Mouse (Mus musculus) intestine, postnatal 0 days (tissue): Measurements from ENCODE around the gene Psors1c2. TPM values are rescaled to one million over a fixed set of nuclear protein-coding genes. Genes with fewer than 3 reads are reported as not detected.

Source experiments
- ATAC-seq: fragments of 200-750 bp; cut with Nextera tagmentation; 2 replicates; pipeline ENCODE4 v1.8.0; 2017; ENCODE audit warnings: mild to moderate bottlenecking, moderate TSS enrichment, moderate library complexity
- H3K27ac ChIP-seq: fragments of 300-500 bp; sonication (generic); 2 replicates; pipeline ENCODE4 v1.5.1; 2014; ENCODE audit warnings: mild to moderate bottlenecking, low read depth, low read length, moderate library complexity
- H3K27me3 ChIP-seq: fragments of 300-500 bp; sonication (generic); replicated peaks from 2 replicates; pipeline ENCODE4 v1.6.1; 2014; ENCODE audit warnings: low read length, mixed read lengths; ENCODE audit not compliant: control insufficient read depth, insufficient read depth
- H3K36me3 ChIP-seq: fragments of 300-500 bp; sonication (generic); 2 replicates; pipeline ENCODE4 v1.6.1; 2014; ENCODE audit warnings: mild to moderate bottlenecking, moderate library complexity; ENCODE audit not compliant: control insufficient read depth, insufficient read depth
- H3K4me1 ChIP-seq: fragments of 300-500 bp; sonication (generic); replicated peaks from 2 replicates; pipeline ENCODE4 v1.6.1; 2014; ENCODE audit warnings: antibody characterized with exemption, low read length, mixed read lengths; ENCODE audit not compliant: control insufficient read depth, insufficient read depth
- H3K4me2 ChIP-seq: fragments of 300-500 bp; sonication (generic); replicated peaks from 2 replicates; pipeline ENCODE4 v1.6.1; 2014; ENCODE audit warnings: low read depth, mild to moderate bottlenecking, moderate library complexity
- H3K4me3 ChIP-seq: fragments of 300-500 bp; sonication (generic); 2 replicates; pipeline ENCODE4 v1.5.1; 2014; ENCODE audit warnings: low read depth, low read length
- H3K9ac ChIP-seq: fragments of 300-500 bp; sonication (generic); 2 replicates; pipeline ENCODE4 v1.6.1; 2014; ENCODE audit warnings: mild to moderate bottlenecking, low read depth, low read length
- H3K9me3 ChIP-seq: fragments of 300-500 bp; sonication (generic); 2 replicates; pipeline ENCODE4 v1.6.1; 2016; ENCODE audit warnings: mixed run types; ENCODE audit not compliant: control insufficient read depth
- CTCF ChIP-seq: sonication (generic); IDR thresholded peaks from 2 replicates; pipeline ENCODE4 v1.5.1; 2016; ENCODE audit warnings: low read depth, mild to moderate bottlenecking, control low read depth, antibody characterized with exemption, moderate library complexity
- WGBS: fragments of 180-500 bp; shearing (Covaris S2); extraction: QIAGEN DNeasy Blood & Tissue Kit; methylation state at CpG from one replicate; pipeline ENCODE4 v1.1.7; 2014; 5-methylcytosine and 5-hydroxymethylcytosine counted together
- polyA plus RNA-seq: library from polyadenylated mRNA; unstranded; fragments of >200 nt; fragmentation: Nextera tagmentation; extraction: Ambion mirVana; gene quantifications from 2 replicates; pipeline ENCODE4 v1.2.1, GENCODE M21; 2015

Psors1c2 gene
- polyA plus RNA-seq, 1 experiment from 2014 or later = not detected

- WGBS = 55% methylated on average over 8 of the region's 8 CpGs
- Histone ChIP-seq H3K9ac (no peak overlapping the region), H3K4me3 (no peak overlapping the region), H3K36me3 (no peaks in the 10 kb centered on the region), H3K27ac (no peak overlapping the region), H3K9me3 (no peaks in the 10 kb centered on the region), H3K4me1 (no peaks in the 10 kb centered on the region), H3K4me2 (no peak overlapping the region), H3K27me3 (no peaks in the 10 kb centered on the region)
- ATAC-seq = no peak
- TF ChIP-seq CTCF = no peak
Measured at GRCm38 (mm10) chr17:35558216-35558615, 25.2 kb downstream of the Psors1c2 start.

GRCm38 (mm10) chr17:35567150-35567549, 34.1 kb downstream of the Psors1c2 start, which contains the start of gene 2300002M23Rik:
Gene 2300002M23Rik, plus strand, starts transcription at chr17:35567450.
- ATAC-seq = no peak
- no peak within 1 kb of the TSS for H3K4me3 ChIP-seq
- 49% methylated on average over 3 of the region's 3 CpGs for WGBS

GRCm38 (mm10) chr17:35567767-35568166, 34.8 kb downstream of the Psors1c2 start:
- Histone ChIP-seq H3K4me1 (0 out of 2 replicates have a peak, but pooled peaks cover 3% of the 10 kb centered on the region), H3K4me2 (no peak overlapping the region), H3K27ac (no peak overlapping the region), H3K36me3 (no peaks in the 10 kb centered on the region), H3K9ac (no peak overlapping the region), H3K4me3 (no peak overlapping the region), H3K9me3 (no peaks in the 10 kb centered on the region), H3K27me3 (peaks cover 12% of the 10 kb centered on the region; the same call in 1 of the 2 replicates)
- no peak for ATAC-seq
- TF ChIP-seq CTCF = 0 out of 2 replicates have a peak, but pooled peaks have one; percentile 12
- 24% methylated on average over 9 of the region's 9 CpGs for WGBS

More at GRCm38 (mm10) chr17:35567150-35567549, 34.1 kb downstream of the Psors1c2 start, which contains the start of gene 2300002M23Rik:
- H3K9ac ChIP-seq = no peak within 1 kb of the TSS
- no peak for TF ChIP-seq CTCF
- H3K36me3 ChIP-seq = no peaks in the 10 kb centered on the region
- no peak within 1 kb of the TSS for H3K4me2 ChIP-seq
- H3K27me3 ChIP-seq = peaks cover 12% of the 10 kb centered on the region; the same call in 1 of the 2 replicates
- no peaks in the 10 kb centered on the region for H3K9me3 ChIP-seq
- H3K27ac ChIP-seq = no peak within 1 kb of the TSS
- H3K4me1 ChIP-seq = 0 out of 2 replicates have a peak, but pooled peaks cover 3% of the 10 kb centered on the region

- no peak for ATAC-seq
- no peak for TF ChIP-seq CTCF
- no peaks in the 10 kb centered on the region for H3K9me3 ChIP-seq
- no peak overlapping the region for H3K4me3 ChIP-seq
- peak overlapping the region; percentile 8; the same call in 1 of the 2 replicates for H3K9ac ChIP-seq
- no peaks in the 10 kb centered on the region for H3K36me3 ChIP-seq
- H3K27me3 ChIP-seq = peaks cover 12% of the 10 kb centered on the region; the same call in 1 of the 2 replicates
- H3K27ac ChIP-seq = no peak overlapping the region
- peak overlapping the region; percentile 49 for H3K4me2 ChIP-seq
- 0 out of 2 replicates have a peak, but pooled peaks cover 3% of the 10 kb centered on the region for H3K4me1 ChIP-seq
- WGBS = 14% methylated on average over 28 of the region's 28 CpGs
Measured at GRCm38 (mm10) chr17:35569091-35569944, 36.3 kb downstream of the Psors1c2 start.

- 75% methylated on average over 14 of the region's 14 CpGs for WGBS
- TF ChIP-seq CTCF = no peak
- H3K9me3 ChIP-seq = no peaks in the 10 kb centered on the region
- H3K4me3 ChIP-seq = no peak overlapping the region
- H3K4me1 ChIP-seq = 0 out of 2 replicates have a peak, but pooled peaks cover 3% of the 10 kb centered on the region
- no peak overlapping the region for H3K9ac ChIP-seq
- no peak overlapping the region for H3K27ac ChIP-seq
- H3K27me3 ChIP-seq = peaks cover 14% of the 10 kb centered on the region; the same call in 1 of the 2 replicates
- ATAC-seq = no peak
- no peaks in the 10 kb centered on the region for H3K36me3 ChIP-seq
- no peak overlapping the region for H3K4me2 ChIP-seq
Measured at GRCm38 (mm10) chr17:35570836-35571235, 37.8 kb downstream of the Psors1c2 start.

- 93% methylated on average over 7 of the region's 7 CpGs for WGBS
- no peak for TF ChIP-seq CTCF
- no peak overlapping the region for H3K4me2 ChIP-seq
Measured at GRCm38 (mm10) chr17:35571477-35571876, 38.5 kb downstream of the Psors1c2 start.

More at GRCm38 (mm10) chr17:35571477-35571876, 38.5 kb downstream of the Psors1c2 start:
- no peak overlapping the region for H3K27ac ChIP-seq
- ATAC-seq = no peak
- H3K36me3 ChIP-seq = no peaks in the 10 kb centered on the region
- H3K9me3 ChIP-seq = no peaks in the 10 kb centered on the region
- H3K9ac ChIP-seq = no peak overlapping the region
- H3K27me3 ChIP-seq = peaks cover 18% of the 10 kb centered on the region; the same call in 1 of the 2 replicates
- H3K4me1 ChIP-seq = 0 out of 2 replicates have a peak, but pooled peaks cover 3% of the 10 kb centered on the region
- no peak overlapping the region for H3K4me3 ChIP-seq
